In genomic region chr10:128743791-128744191, GRCm38 (mm10) we compare ENCODE assay signal across 8 mouse cellular contexts. TPM values are rescaled to one million over a fixed set of nuclear protein-coding genes. Genes with fewer than 3 reads are reported as not detected.
DNase-seq lines count a peak whose midpoint lies in the region; ATAC-seq and TF ChIP-seq lines count a peak whose summit lies in the region.

No protein-coding gene starts in this region.

- TF ChIP-seq CTCF in gastrocnemius, adult 2 months (IDR thresholded peaks at IDR 0.05): no peak

- no peaks in the 10 kb centered on the region for H3K36me3 ChIP-seq in hindbrain, embryonic 15.5 days
- no peaks in the 10 kb centered on the region for H3K36me3 ChIP-seq in limb, embryonic 12.5 days
- no peaks in the 10 kb centered on the region for H3K36me3 ChIP-seq in midbrain, embryonic 12.5 days

- H3K4me2 ChIP-seq in hindbrain, embryonic 15.5 days: peak overlapping the region; percentile 90
- peak overlapping the region; percentile 94 for H3K4me2 ChIP-seq in limb, embryonic 12.5 days
- H3K4me2 ChIP-seq in midbrain, embryonic 12.5 days (replicated peaks): peak overlapping the region; percentile 88

- intact Hi-C loops in gastrocnemius, adult 2 months (cut with DNase I): loop anchor here (2.0 kb wide), 1 partner anchor 39 kb away; the partner anchor contains the start of genes Cdk2 and Pmel

- H3K4me3 ChIP-seq in gastrocnemius, adult 2 months: peak overlapping the region; percentile 96
- peak overlapping the region; percentile 55 for H3K4me3 ChIP-seq in hindbrain, embryonic 15.5 days
- H3K4me3 ChIP-seq in limb, embryonic 12.5 days (replicated peaks): peak overlapping the region; percentile 69
- peak overlapping the region; percentile 57 for H3K4me3 ChIP-seq in midbrain, embryonic 12.5 days

- ATAC-seq in hindbrain, embryonic 15.5 days (ENCODE audit: low FRiP score, low read depth): peak; percentile 16; the same call in 1 of the 2 replicates
- ATAC-seq in limb, embryonic 12.5 days (ENCODE audit: insufficient number of reproducible peaks, insufficient read depth, low FRiP score, low TSS enrichment, low read depth): 0 out of 2 replicates have a peak, but pooled peaks have one; percentile 7
- peak; percentile 16; the same call in 1 of the 2 replicates for ATAC-seq in midbrain, embryonic 12.5 days (ENCODE audit: low FRiP score, low read depth)
- no peak for ATAC-seq in erythroid progenitor cell, adult 5-6 weeks (replicated peaks; ENCODE audit: low FRiP score, poor library complexity, severe bottlenecking)

- peak; percentile 49 for DNase-seq in R1 (ENCODE audit: low read depth, low spot score)
- peak; percentile 49 for DNase-seq in cerebellum, adult 9-11 months
- DNase-seq in gastrocnemius, adult 2 months: peak; percentile 83
- DNase-seq in spleen, postnatal 14 days (ENCODE audit: low spot score in 2 of 2): peak; percentile 30 to 33

- under 1% methylated on average over 34 of the region's 37 CpGs for WGBS in hindbrain, embryonic 15.5 days
- WGBS in limb, embryonic 12.5 days: under 1% methylated on average over 37 of the region's 37 CpGs
- under 1% methylated on average over 35 of the region's 37 CpGs for WGBS in midbrain, embryonic 12.5 days

- no peaks in the 10 kb centered on the region for H3K9me3 ChIP-seq in hindbrain, embryonic 15.5 days
- no peaks in the 10 kb centered on the region for H3K9me3 ChIP-seq in limb, embryonic 12.5 days
- H3K9me3 ChIP-seq in midbrain, embryonic 12.5 days: no peaks in the 10 kb centered on the region

- H3K27me3 ChIP-seq in hindbrain, embryonic 15.5 days: peaks cover 29% of the 10 kb centered on the region
- H3K27me3 ChIP-seq in limb, embryonic 12.5 days: peaks cover 30% of the 10 kb centered on the region
- peaks cover 53% of the 10 kb centered on the region for H3K27me3 ChIP-seq in midbrain, embryonic 12.5 days

- peak overlapping the region; percentile 66 for H3K9ac ChIP-seq in hindbrain, embryonic 15.5 days
- H3K9ac ChIP-seq in limb, embryonic 12.5 days (replicated peaks): peak overlapping the region; percentile 84
- H3K9ac ChIP-seq in midbrain, embryonic 12.5 days (replicated peaks): peak overlapping the region; percentile 61

- peaks cover 24% of the 10 kb centered on the region for H3K4me1 ChIP-seq in hindbrain, embryonic 15.5 days (replicated peaks)
- H3K4me1 ChIP-seq in limb, embryonic 12.5 days (replicated peaks): peaks cover 26% of the 10 kb centered on the region
- H3K4me1 ChIP-seq in midbrain, embryonic 12.5 days: peaks cover 16% of the 10 kb centered on the region

- H3K27ac ChIP-seq in gastrocnemius, adult 2 months: peak overlapping the region; percentile 96
- no peak overlapping the region; the same call in 1 of the 2 replicates for H3K27ac ChIP-seq in hindbrain, embryonic 15.5 days (replicated peaks)
- 0 out of 2 replicates have a peak overlapping the region, but pooled peaks have one; percentile 41 for H3K27ac ChIP-seq in limb, embryonic 12.5 days
- no peak overlapping the region for H3K27ac ChIP-seq in midbrain, embryonic 12.5 days (replicated peaks)

RNA-seq across cellular contexts. Expression of gene Dgka, which starts 0.9 kb away (rescaled TPM):
- 1 to 10 TPM; 8.8 to 9.7 TPM for total RNA-seq in gastrocnemius, adult 2 months (2021)
- 7.7 and 8.9 TPM in 2 replicates for polyA plus RNA-seq in hindbrain, embryonic 15.5 days (2015; fragmentation: Nextera tagmentation; extraction: Ambion mirVana)
- polyA plus RNA-seq in limb, embryonic 12.5 days (2016; fragmentation: Nextera tagmentation; extraction: Ambion mirVana): 8.4 and 8.9 TPM in 2 replicates
- polyA plus RNA-seq in midbrain, embryonic 12.5 days (2016; fragmentation: Nextera tagmentation; extraction: Ambion mirVana): 3.9 and 4.8 TPM in 2 replicates
- total RNA-seq in erythroid progenitor cell, adult 5-6 weeks (2015; ENCODE audit: low replicate concordance): 9.6 and 16.2 TPM in 2 replicates
- 2.5 and 9.6 TPM in 2 replicates for total RNA-seq in erythroid progenitor cell, adult 5-6 weeks (2017; ENCODE audit: low replicate concordance)

RNA-seq across cellular contexts. Expression of gene Pym1, which starts 3.9 kb away (rescaled TPM):
- 10 to 100 TPM in 1 of 2 experiments, 1 to 10 TPM in 1; 9.9 to 11.8 TPM for total RNA-seq in gastrocnemius, adult 2 months (2021)
- polyA plus RNA-seq in hindbrain, embryonic 15.5 days (2015; fragmentation: Nextera tagmentation; extraction: Ambion mirVana): 44.5 and 47.0 TPM in 2 replicates
- polyA plus RNA-seq in limb, embryonic 12.5 days (2016; fragmentation: Nextera tagmentation; extraction: Ambion mirVana): 54.2 and 55.2 TPM in 2 replicates
- polyA plus RNA-seq in midbrain, embryonic 12.5 days (2016; fragmentation: Nextera tagmentation; extraction: Ambion mirVana): 50.5 and 54.6 TPM in 2 replicates
- total RNA-seq in erythroid progenitor cell, adult 5-6 weeks (2015; ENCODE audit: low replicate concordance): 13.8 and 19.5 TPM in 2 replicates
- 15.5 and 19.7 TPM in 2 replicates for total RNA-seq in erythroid progenitor cell, adult 5-6 weeks (2017; ENCODE audit: low replicate concordance)

RNA-seq across cellular contexts. Expression of gene Cdk2, which starts 39.0 kb away (rescaled TPM):
- 1 to 10 TPM; 3.0 to 3.2 TPM for total RNA-seq in gastrocnemius, adult 2 months (2021)
- polyA plus RNA-seq in hindbrain, embryonic 15.5 days (2015; fragmentation: Nextera tagmentation; extraction: Ambion mirVana): 22.4 and 23.5 TPM in 2 replicates
- polyA plus RNA-seq in limb, embryonic 12.5 days (2016; fragmentation: Nextera tagmentation; extraction: Ambion mirVana): 147 and 161 TPM in 2 replicates
- 76.4 and 85.5 TPM in 2 replicates for polyA plus RNA-seq in midbrain, embryonic 12.5 days (2016; fragmentation: Nextera tagmentation; extraction: Ambion mirVana)
- total RNA-seq in erythroid progenitor cell, adult 5-6 weeks (2015; ENCODE audit: low replicate concordance): 111 and 124 TPM in 2 replicates
- total RNA-seq in erythroid progenitor cell, adult 5-6 weeks (2017; ENCODE audit: low replicate concordance): 62.0 and 73.5 TPM in 2 replicates

RNA-seq across cellular contexts. Expression of gene Pmel, which starts 39.8 kb away (rescaled TPM):
- not detected for total RNA-seq in gastrocnemius, adult 2 months (2021)
- 0.62 and 1.1 TPM in 2 replicates for polyA plus RNA-seq in hindbrain, embryonic 15.5 days (2015; fragmentation: Nextera tagmentation; extraction: Ambion mirVana)
- 0.71 and 1.2 TPM in 2 replicates for polyA plus RNA-seq in limb, embryonic 12.5 days (2016; fragmentation: Nextera tagmentation; extraction: Ambion mirVana)
- polyA plus RNA-seq in midbrain, embryonic 12.5 days (2016; fragmentation: Nextera tagmentation; extraction: Ambion mirVana): 0.90 and 1.1 TPM in 2 replicates
- total RNA-seq in erythroid progenitor cell, adult 5-6 weeks (2015; ENCODE audit: low replicate concordance): not detected in 2 replicates
- 0.39 TPM in 1 of 2 replicates, not detected in the other for total RNA-seq in erythroid progenitor cell, adult 5-6 weeks (2017; ENCODE audit: low replicate concordance)

RNA-seq across cellular contexts. Expression of gene Mmp19, which starts 46.9 kb away (rescaled TPM):
- 1 to 10 TPM; 1.0 to 1.5 TPM for total RNA-seq in gastrocnemius, adult 2 months (2021)
- 0.73 and 0.98 TPM in 2 replicates for polyA plus RNA-seq in hindbrain, embryonic 15.5 days (2015; fragmentation: Nextera tagmentation; extraction: Ambion mirVana)
- 0.36 and 0.50 TPM in 2 replicates for polyA plus RNA-seq in limb, embryonic 12.5 days (2016; fragmentation: Nextera tagmentation; extraction: Ambion mirVana)
- polyA plus RNA-seq in midbrain, embryonic 12.5 days (2016; fragmentation: Nextera tagmentation; extraction: Ambion mirVana): 0.61 and 0.97 TPM in 2 replicates
- 1.3 and 1.4 TPM in 2 replicates for total RNA-seq in erythroid progenitor cell, adult 5-6 weeks (2015; ENCODE audit: low replicate concordance)
- 0.90 and 1.9 TPM in 2 replicates for total RNA-seq in erythroid progenitor cell, adult 5-6 weeks (2017; ENCODE audit: low replicate concordance)

Comparison
In these comparisons a context has a peak if more than half of its experiments do, and no peak if none do; other contexts are left out.
1. DNase-seq: peak in every context shown above with its lines; median percentile 83 in gastrocnemius, adult 2 months; 49 in R1; 49 in cerebellum, adult 9-11 months; 32 in spleen, postnatal 14 days.
2. H3K27ac ChIP-seq: peak in gastrocnemius, adult 2 months (single experiment) and limb, embryonic 12.5 days (single experiment); none in hindbrain, embryonic 15.5 days (single experiment) and midbrain, embryonic 12.5 days (single experiment).
3. Peak in every context shown above with its lines, with median percentiles within 50 percentile points of each other: H3K4me3 ChIP-seq, H3K4me2 ChIP-seq and H3K9ac ChIP-seq.